Mouse (Mus musculus): ENCODE measurements at regions not wholly inside any gene's neighbourhood (a gene's known extent, or its start where the extent isn't known, plus 50 kb on each side); places are given as distances from the start of the nearest gene placed in this dataset.

DNA sequence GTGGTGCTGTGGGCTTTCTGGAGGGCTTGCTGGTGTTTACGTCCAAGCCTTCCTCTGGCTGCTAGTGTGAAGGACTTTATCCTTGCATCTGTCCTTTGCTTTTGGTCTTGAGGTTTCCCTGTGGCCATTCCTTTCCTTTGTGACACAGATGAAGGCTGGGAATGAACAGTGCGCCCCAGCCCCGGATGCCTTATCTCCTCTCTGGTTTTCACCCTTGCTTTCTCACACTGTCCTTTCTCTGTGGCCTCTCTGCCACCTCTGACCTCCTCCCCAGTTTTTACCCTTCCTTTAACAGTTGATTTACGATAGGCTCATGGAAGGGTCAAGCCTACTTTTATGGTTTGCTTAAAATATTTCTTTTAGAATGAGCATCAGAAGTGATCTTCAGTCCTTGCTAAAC, 53.2 kb downstream of the Gas1 start:
- no peak for DNase-seq (ENCODE audit: low read depth)

DNA sequence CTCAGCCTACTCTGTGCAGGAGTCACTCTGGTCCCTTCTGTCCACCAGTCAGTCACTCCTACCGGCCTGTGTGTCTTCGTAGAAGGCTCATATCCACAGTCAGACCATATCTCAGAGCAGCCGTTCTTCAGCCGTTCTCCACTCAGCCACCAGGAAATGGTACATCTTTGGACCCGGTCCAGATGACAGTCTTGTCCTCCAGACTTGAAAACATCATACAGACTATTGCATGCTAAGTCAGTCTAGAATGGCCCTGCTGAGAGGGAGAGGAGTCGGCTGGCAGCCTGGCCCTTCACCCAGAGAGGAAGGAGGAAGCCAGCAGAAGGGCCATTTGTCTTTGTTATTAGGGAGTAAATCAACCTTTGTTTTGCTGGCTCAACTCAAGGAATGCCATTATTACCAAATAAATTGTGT, 54.0 kb downstream of the Gas1 start:
- DNase-seq (ENCODE audit: low read depth), result no peak

DNA sequence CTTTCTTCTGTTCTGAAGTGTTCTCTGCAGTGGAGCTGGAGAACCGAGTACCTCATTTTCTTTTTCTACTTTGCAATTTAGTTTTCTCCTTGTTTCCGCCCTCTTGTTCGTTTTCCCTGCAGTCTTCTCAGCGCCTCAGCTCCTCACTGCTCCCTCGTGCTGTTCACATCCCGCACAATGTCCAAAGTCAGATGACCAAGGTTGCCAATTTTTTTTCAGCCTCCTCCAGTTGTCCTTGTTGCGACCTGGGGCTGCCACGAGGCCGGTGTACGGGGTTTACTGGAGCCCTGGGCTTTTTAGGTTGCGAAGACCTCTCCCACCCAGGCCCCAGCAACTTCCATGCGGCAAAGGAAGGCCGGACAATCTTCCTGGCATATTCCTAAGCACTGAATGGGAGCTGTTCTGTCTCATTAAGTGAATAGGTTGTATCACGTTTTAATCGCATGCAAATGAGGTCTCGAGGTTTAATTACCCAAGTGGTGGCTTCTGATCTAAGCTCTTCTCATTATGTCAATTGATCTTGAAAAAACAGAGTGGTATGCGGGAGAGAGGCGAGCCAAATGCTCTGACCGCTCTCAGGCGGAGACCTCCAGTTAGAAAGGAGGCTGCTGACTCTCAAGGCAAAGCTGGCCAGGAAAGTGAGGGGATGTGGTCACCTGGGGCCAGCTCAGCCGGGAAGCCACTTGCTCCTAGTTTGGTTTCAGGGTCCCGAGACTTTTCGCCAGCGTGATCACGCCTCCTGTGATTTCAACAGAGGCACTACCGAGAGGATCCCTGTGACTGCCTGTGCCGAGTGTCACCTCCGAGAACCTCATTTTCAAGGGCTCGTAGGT, 54.6 kb downstream of the Gas1 start:
- no peak for DNase-seq (ENCODE audit: low read depth)

DNA sequence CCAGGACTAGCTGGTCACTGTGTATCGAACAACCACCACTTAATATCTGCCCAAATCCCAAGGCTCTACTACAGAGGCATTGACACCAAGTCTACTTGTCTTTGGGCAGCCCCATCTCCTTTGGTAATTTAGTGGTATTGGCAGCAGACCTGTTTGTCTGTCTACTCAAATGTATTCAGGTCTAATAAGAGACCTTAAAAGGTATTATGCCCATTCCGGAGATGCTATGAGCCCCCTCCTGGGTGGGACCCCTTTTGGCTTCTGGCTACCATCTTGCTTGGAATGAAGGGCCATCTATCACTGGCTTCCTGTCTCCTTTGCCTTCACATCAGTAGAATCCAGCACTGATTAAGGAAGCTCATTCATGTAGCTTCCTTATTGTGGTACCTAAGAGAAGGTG, 65.7 kb downstream of the Gas1 start:
- DNase-seq (ENCODE audit: low read depth), result no peak

DNA sequence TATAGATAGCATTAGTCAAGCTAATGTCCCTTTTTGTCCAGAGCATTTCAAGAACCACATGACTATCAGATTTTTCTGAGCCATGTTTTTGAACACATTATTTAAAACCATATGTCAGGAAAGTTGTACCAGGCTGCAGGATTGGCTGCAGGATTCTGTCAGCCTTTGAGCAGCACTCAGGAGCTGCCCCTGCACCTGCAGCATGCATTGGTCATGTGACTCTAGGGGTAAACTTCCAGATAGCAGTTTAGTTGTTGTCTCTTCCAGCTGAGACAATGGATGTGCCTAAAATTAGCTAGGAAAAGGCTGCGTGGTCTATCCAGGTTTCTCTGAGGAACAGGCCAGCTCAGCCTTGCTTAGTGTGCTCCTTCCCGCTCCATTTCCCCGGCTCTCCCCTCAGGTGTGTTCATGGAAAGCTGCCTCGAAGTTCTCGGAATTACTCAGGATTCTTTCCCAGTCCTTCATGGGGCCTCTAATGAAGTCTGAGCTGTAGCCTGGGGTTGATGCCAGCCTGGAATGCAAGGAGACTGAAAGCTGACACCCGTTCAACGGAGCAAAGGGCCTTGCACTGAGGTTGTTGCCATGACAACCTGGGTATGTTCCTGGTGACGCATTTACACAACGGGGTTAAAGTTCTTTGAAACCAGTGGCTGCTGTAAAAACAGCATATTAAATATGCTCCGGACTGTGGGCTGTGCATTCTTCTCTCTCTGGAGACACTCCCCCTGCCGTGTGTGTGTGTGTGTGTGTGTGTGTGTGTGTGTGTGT, 66.9 kb downstream of the Gas1 start:
- no peak for DNase-seq (ENCODE audit: low read depth)

DNA sequence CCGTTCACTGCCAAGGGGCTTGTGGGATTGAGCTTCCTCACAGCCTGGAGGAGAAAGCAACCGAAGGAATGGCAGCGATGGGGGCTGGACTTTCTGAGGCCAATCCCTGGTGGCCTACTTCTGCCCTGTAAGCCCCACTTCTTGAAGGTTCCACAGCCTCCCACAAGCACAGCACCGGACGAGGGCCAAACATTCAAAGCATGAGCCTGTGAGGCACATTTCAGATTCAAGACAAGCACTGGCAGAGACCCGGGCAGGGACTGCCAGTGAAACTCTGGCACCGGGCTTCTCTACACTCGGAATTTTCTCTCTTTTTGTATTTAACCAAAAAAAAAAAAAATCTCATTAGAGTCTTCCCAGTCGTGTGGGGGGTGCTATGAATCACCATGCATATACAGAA, 71.9 kb downstream of the Gas1 start:
- no peak for DNase-seq (ENCODE audit: low read depth)

DNA sequence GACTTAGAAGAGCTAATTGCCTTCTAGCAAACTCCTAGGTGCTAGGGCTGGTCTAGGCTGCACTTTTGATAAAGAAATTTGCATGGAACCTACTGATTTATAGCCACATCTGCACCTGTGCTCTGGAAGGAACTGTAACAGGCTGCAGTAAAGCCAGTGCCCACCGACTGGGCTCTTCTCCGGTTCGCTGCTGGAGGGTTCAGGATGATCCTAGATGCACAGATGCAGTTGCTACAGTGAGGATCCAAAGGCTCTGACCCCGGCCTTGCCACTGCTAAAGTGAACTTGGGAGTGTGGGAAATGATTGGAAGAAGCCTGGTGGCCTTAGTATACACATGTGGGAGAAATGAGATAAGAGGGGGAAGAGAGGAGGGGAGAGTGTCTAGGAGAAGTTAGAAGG, 75.5 kb downstream of the Gas1 start:
- no peak for DNase-seq (ENCODE audit: low read depth)

DNA sequence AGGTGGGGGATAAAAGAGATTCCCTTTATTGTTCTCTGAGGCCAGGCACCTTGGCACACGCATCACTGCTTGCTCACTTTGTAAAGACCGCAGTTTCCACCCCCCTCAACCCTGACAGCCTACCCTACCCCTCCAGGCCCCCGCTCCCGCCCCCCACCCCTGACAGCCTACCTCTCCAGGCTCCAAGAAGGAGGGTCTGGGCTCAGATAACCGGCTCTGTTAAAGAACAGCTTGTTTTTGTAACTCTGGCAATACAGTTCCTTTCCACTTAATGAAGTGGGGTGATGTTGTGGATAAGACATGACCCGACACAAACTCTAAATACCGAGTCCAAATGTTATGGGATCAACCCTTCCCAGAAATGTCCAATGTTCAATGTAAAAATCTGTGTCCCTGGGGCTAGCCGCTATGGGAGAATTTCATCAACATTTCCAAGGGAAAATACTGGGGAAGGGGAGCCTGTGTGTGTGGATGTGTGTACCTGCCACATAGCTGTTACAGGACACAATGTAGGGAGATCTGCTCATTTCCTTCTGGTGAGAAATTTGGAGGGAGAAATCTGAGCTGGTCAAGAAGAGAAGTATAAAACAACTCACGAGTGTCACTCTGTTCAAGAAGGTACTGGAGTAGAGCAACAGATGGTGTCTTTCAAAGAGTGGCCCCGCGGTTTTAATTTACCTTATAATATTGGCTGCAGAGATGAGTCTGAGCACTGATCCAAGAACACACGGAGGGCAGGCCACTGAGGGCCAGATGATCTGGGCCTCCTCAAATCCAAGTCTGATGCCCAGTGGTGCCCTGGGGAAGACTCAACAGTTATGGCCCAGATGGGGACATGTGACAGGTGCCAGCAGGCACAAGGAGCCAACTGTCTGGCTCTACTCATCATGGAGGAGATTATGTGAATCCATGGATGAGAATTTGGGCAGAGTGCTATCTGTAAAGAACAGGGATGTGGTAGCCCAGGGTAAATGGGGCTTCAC, 76.7 kb downstream of the Gas1 start:
- DNase-seq (ENCODE audit: low read depth), result no peak

DNA sequence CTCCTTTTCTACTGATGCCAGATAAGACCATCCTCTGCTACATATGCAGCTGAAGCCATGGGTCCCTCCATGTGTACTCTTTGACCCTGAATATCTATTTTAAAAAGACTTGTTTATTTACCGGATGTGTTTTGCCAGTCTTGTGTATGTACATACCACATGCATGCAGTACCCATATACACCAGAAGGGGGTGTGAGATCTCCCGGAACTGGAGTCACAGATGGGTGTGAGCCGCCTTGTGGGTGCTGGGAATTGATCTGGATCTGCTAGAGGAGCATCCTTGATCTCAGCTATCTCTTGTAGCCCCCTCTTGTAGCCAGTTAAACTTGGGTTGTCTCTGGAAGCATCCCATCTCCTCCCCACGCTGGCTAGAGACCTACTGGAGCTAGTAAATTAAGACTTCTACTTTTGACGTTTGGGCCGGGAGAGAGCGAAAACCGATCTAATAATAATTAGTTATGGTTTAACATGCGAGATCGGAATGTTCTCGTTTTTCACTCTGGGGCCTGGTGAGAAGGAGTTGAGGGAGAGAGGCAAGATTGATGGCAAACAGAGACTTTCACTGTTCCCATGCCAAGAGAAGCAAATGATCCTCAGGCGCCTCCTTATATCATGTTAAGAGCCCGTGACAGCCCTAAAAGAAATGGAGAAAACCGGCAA, 77.6 kb downstream of the Gas1 start:
- DNase-seq (ENCODE audit: low read depth), result no peak

DNA sequence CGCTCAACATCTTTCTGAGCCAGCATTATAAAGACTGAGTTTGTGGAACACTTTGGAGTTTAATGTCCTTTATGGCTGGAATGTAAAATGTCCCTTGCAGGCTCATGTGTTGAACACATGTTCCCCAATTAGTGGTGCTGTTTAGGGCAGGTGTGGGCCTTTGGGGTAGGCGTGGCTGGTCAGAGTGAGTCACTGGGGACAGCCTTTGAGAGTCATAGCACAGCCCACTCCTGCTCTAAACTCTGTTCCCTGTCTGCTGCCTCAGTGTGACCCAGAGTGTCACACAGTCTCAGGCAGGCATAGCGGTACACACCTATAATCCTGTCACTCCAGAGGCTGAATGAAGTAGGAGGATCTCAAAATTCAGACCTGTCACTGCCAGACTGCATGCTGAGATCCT, 78.8 kb downstream of the Gas1 start:
- DNase-seq (ENCODE audit: low read depth), result no peak

DNA sequence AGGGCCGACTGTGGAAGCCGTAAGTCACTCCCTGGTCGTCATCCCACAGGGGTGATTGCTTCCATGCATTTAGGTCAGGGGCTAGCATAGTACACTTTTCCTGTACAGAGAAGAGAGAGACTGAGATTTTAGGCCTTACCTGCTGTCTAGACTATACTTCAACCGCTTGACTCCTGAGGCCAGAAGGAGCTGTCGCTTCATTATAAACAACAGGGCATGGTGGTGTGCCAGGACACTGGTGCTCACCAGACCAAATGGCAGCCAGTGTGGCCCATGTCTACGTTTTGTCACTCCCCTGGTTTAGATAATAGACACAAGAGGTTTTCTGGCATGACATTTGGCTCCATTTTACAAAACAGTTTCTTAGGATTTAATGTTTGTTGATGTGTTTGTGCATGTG, 79.4 kb downstream of the Gas1 start:
- DNase-seq (ENCODE audit: low read depth), result no peak

DNA sequence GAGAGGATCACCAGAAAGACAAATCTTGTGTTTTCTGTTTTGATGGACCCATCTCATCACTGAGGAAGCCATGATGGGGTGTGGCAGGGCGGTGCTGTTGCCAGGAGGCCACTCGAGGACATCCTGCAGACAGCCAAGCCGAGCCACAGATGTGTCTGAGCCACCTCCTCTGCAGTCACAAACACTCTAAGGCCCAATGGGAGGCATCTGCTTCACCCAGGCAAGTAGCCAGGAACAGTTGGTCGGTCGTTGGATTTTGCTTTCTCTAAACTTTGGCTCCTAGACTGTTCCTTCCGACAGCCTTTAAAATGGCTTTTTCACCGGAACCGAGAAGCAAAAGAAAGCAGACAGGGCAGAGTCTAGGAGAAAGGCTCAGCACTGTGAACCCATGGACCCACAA, 90.5 kb downstream of the Gas1 start:
- no peak for DNase-seq (ENCODE audit: low read depth)

DNA sequence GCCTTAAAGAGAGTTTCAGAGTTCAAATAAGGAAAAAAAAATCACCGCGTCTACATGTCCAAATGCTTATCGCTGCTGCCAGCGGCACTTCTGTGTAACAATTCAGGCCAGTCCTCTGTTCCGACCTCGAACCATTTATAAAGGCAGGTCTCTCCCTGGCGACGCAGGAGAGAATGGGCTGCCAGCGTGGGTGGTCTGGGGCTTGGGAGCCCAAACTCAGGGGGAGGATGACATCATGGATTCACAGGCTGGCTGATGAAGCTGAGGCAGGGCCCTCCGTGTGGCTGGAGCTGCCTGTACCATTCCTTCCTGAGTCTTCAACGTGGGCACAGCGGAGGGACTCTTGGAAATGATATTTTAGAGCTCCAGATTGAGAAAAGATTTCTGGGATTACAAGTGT, 92.2 kb downstream of the Gas1 start:
- no peak for DNase-seq (ENCODE audit: low read depth)

DNA sequence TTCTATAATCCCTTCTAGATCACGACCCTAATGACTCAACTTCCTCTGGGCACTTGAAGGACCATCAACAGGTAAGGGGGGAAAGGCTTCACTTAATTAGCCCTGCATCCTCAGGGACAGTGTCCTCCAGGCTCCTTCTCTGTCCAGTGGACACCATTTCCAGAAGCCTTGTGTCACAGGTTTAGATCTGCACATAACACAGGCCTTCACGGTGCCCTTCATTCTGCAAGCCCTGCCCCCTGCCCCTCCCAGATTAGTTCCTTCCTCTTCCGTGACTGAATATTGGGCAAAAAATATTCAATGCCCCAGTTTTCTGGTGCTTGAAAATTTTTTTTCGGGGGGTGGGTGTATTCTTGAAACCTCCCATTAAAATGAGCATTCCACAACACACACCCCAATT, 92.9 kb downstream of the Gas1 start:
- no peak for DNase-seq (ENCODE audit: low read depth)

DNA sequence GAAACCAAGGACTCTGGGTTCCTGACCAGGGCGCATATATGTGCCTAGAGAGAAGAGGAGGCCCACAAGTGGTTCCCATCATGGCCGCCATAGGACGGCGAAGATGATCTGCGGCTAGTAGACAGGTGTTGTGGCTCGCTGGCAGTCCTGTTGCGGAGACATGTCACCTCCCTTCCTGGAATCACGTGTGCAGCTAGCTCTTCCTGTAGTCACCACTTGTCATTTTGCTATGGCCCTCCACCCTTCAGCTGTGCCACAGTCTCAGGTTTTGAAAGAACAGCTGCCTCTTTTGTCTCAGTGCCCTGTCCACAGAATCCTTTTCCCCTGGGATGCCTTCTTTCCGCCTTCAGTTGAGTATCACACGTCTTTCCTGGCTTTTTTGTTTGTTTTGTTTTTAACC, 97.1 kb downstream of the Gas1 start:
- DNase-seq (ENCODE audit: low read depth), result no peak

DNA sequence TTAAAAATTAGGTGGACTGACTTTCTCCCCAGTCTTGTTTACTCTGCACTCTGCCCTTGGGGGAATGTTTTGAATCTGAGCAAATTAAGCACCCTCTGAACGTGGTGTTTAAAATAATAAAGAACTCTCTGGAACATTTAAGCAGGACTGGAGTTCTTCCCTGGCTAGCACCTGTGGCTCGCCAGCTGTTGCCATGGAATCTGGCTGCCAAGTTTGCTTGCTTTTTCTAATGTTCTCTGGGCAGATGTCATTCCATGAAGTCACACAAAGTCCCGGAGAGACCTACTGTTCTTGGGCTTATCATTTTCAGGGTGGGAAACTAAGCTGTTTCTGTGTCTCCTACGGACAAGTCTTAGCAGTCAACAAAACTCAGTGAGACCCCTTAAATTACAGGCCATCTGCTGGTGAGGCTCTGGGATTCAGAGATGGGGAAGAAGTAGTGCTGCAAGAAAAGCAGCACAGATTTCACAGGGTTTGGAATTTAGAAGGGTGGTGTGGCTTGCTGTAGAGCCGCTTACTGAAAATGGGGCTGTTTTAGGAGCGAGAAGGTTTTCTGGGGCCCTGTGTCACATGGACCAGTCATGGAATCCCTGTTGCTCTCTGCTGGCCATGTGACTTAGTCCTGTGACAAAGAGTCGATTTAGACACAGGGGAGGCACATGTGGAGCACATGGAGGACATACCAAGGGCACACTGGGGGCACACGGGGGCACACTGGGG, 98.7 kb downstream of the Gas1 start:
- no peak for DNase-seq (ENCODE audit: low read depth)

DNA sequence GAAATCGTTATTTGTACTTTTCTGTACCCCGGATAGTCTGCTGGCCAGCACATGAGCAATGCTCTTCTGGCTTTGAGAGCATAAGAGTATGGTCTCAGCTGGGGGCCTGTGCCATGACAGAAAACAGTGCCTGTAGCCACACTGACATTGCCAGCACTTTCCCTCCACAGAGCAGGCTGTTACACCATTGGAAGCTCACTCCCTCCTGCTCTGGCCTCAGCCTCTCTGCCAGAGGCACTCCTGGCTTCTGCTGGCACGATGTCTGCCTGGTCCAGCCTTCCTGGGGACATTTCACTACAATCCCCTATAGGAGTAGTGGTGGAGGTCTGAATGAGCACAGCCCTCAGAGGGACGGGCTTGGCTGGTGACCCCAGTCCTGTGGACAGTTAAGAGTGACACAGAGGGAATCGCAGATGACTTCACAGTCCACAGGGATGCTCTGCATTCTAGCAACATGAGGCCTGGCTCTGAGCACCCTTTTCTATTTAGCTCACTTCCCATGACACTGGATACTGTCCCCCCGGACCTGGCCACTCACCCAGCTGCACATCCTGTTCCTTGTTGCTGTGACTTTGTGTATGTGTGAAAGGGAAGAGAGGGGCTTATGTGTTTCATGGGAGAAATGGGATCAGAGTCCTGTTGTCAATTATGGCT, 100.9 kb downstream of the Gas1 start:
- DNase-seq (ENCODE audit: low read depth), result no peak

DNA sequence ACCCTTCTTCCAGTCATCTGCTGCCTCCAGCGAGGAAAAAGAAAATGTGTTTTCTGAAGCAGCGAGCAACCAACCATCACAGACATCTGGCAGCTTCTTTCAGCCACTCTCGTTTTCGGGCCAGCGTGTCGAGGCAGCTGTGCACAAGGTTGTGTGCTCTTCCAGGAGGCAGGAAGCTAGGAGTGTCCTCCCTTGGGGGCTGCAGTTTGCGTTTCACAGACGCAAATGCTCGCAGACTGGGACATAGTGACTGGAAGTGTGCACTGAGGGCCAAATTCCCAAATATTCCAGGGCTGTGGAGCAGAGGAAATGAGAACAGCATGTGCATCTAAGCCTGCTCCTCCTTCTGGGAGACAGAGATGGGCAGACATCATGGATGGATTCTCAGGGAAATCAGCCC, 105.6 kb downstream of the Gas1 start:
- DNase-seq (ENCODE audit: low read depth), result no peak

DNA sequence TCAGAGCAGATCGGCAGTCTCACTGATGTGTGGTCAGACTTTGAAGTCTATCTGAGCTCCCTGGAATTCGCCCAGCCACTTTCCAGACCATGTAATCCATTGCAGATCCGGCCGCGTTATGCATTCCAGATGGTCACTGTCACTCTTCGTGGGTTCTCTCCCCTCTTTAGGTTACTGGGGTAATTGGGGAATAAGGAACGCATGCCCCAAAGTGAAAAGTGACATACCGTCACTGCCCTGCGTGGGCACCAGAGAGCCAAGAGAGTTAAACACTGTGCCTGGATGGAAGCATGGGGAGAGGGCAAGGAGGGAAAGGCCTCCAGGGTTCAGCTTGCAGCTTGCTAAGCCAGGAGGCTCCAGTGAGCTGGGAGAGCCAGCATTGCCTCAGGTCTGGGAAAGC, 108.0 kb downstream of the Gas1 start:
- no peak for DNase-seq (ENCODE audit: low read depth)

DNA sequence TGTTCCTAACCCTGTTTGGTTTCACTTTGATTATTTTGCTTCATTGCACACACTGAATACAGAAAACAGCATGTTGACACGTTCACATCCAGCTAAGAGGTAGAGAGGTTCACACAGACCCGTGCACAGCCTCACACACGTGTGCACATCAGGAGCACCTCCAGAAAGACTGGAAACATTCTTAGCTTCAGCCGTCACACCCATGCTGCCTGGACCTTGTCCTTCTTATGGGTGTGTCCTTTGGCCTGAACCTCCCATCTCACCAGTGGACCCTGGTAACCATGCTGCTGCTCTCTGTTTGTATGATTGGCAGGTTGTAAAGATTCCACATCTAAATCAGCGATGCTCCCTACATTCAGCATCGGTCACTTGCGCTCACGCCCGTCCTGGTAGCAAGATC, 109.8 kb downstream of the Gas1 start:
- DNase-seq (ENCODE audit: low read depth), result no peak

DNA sequence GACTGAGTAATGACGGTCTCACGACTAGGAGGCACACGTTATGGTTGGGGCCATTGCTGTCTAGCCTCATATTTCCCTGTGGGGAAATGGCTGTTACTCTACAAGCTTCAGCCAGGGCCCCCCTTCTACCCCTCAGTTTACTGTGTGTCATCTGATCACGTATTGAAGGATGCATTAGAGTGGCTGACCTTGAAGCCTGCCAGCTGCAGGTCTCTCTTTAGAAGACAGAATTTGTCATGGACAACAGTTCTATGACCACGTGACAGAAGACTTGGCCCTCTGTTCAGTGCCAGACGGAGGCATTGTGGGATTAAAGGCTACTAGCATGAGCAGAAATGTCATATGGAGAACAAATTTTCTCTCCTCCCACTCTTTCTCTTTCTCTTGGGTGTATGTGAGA, 115.6 kb downstream of the Gas1 start:
- no peak for DNase-seq (ENCODE audit: low read depth)
